Mouse (Mus musculus): ENCODE measurements around the gene Cln6.

DNA sequence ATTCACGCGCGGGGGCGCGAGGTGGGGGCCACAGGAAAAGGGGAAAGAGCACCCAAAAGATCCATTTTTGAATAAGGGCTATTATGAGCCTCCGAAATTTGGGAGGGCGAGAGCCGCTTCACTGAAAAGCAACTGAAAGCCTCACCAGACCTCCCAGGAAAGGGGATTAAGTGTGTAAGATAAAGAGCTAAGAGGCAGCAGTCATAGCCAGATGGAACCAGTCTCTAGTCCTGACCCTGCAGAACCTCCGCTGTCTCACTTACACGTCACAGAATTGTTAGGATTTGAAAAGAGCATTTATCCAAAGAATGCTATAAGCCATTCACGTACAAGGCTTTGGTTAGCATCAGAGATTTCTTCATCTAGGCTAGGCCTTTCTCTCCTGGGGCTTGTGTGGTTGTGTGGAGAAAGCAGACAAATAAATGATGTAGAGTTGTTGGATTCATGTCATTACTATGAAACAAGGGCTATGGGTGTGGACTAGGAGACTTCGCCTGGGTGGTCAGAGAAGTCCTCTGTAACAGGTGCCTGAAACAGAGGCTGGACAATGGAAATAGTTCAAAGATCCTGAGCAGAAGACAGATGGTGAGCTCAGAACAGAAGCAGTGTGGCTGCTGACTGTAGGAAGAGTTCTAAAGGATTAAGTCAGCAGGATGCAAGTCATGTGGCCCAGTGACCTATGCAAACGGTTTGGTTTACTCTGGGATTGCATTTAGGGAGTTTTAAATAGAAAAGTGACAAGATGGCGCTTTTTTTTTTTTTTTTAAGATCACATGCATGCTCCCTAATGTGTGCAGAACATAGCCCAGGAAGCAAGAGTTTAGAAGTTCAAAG, 26.2 kb upstream of the Cln6 start:
- TF ChIP-seq CTCF (conservative IDR thresholded peaks at IDR 0.05; ENCODE audit: insufficient read depth, insufficient read length, low read depth, low read length) (no peak), POLR2A (IDR thresholded peaks at IDR 0.05; ENCODE audit: low read depth, low read length) (no peak)

Data from kidney, adult 2 months (tissue).